Mouse (Mus musculus): ENCODE results near the gene Dtnb.

DNA sequence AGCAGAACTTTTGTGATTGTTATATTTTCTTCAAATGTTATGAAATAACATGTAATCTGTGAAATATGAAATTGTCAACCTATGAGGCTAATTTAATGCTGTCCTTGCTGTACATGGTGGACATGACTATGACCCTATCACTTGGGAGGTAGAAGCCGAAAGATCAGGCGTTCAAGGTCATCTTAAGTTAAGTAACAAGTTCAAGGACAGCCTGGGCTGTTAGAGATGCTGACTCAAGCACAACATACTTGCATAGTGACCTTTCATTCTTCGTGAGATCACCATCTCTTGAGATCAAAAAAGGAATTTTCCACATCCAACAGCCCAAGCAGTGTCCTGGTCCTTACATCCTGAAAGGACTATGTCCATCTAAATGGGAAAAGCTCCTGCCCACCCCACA is 184.0 kb downstream of the Dtnb start:
- no peak for TF ChIP-seq GATA1 (IDR thresholded peaks at IDR 0.05; ENCODE audit: borderline replicate concordance, low read length)
- no peak for TF ChIP-seq CTCF (IDR thresholded peaks at IDR 0.05; ENCODE audit: low read depth, low read length)
- no peak for TF ChIP-seq GATA2 (IDR thresholded peaks at IDR 0.05; ENCODE audit: borderline replicate concordance, low read depth, low read length)
- no peak for TF ChIP-seq POLR2AphosphoS5 (IDR thresholded peaks at IDR 0.05; ENCODE audit: insufficient replicate concordance, low read depth, low read length)
- TF ChIP-seq TAL1 (conservative IDR thresholded peaks at IDR 0.05; ENCODE audit: low read depth, low read length): no peak
